Mouse (Mus musculus): ENCODE results near the gene H2al2a.
"Not testable (repeated sequence)": the region's sequence is repeated elsewhere in the genome, so short reads cannot be mapped to it uniquely, and the experiment has no call there.

The H2al2a gene

DNA sequence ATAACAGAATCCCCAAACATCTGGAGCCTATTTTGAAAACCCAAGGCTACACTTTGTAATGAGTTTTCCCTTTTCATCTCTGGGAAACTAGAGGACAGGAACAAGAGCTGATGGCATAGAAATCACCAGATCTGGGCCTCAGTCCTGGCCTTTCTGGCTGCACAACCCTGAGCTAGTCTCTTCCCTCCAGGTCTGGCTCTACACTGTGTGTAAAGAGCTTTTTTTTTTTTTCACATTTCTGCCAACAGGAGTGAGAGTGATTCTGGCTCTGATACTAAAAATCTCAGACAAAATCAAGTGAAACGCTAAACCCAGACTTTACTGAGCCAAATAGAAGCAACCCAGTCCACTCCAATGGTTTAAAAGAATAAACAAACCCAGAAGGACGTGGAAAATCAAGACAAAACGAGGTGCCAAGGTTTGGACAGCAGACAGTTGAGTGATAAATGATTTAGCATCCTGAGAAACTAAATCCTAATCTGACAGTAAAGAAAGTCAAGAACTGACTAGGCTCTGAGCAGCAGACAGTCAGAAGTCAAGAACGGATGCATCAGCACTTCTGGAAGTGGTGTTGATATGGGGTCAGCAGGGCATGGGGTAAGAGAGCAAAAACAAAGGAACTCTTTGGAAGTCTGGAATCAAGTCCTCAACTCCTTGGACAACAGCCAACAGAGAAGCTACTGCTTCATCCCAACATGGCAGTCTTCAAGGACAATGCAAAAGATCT, 21.0 kb downstream of the H2al2a start:
- no peak for DNase-seq (ENCODE audit: low read depth, low spot score)

- DNase-seq (ENCODE audit: low read depth, low spot score) = no peak
These were observed 22.8 kb downstream of the H2al2a start for GRCm38 (mm10) chr2:17973868-17974440.

DNA sequence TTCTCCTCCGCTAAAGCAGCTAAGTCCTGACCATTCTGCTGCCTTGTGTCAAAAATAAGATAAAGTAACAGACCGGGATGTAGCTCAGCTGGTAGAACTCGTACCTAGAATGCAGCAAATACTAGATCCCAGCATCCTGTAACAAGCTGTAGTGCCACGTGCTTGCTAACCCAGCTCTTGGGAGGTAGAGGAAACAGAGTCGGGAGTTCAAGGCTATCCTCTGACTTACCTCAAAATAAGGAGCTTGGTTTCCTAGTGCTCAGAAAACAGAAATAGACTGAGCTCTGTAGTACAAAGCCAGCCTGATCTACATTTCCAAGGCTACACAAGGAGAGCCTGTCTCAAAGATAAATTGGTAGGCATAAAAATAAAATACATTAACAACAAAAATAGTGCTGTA, 23.5 kb downstream of the H2al2a start:
- no peak for DNase-seq (ENCODE audit: low read depth, low spot score)

GRCm38 (mm10) chr2:17972843-17973242, 23.9 kb downstream of the H2al2a start:
- no peak for DNase-seq (ENCODE audit: low read depth, low spot score)

DNA sequence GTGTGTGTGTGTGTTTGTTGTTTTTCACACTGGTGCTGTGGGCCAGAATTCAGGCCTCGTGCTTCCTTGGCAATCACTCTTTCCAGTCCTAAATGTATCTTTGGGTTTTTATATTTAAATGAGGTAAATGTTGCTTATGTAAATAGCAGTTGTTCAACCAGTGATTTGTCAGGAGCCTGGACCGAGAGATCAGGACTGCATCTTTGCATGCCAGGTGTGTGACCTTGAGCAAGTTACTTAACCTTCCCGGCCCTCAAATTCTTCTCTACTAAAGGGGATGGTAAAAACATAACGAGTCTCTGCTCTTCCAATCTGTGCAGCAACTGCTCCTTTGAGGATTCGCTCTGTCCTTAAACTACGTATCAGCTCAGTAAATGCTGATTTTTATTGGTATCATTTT, 25.4 kb downstream of the H2al2a start:
- DNase-seq (ENCODE audit: low read depth, low spot score) = no peak

DNA sequence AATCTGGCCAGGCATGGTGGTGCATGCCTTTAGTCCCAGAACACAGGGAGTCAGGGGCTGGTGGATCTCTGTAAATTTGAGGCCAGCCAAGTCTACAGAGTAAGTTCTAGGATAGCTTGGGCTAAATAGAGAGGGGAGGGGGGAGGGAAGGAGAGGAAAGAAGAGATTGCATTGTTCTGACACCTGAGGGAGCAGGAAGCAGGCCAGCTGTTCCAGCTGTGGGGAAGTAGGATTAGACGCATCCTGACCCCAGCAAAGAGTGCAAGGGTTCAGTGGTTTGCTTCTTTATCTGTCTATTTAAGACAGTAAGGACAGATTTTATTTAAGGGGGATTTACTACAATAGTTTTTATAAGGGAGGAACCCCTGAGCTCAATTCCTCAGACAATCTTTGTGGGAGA, 26.1 kb downstream of the H2al2a start:
- DNase-seq (ENCODE audit: low read depth, low spot score) = no peak

GRCm38 (mm10) chr2:17970187-17970586, 26.6 kb downstream of the H2al2a start:
- no peak for DNase-seq (ENCODE audit: low read depth, low spot score)

DNA sequence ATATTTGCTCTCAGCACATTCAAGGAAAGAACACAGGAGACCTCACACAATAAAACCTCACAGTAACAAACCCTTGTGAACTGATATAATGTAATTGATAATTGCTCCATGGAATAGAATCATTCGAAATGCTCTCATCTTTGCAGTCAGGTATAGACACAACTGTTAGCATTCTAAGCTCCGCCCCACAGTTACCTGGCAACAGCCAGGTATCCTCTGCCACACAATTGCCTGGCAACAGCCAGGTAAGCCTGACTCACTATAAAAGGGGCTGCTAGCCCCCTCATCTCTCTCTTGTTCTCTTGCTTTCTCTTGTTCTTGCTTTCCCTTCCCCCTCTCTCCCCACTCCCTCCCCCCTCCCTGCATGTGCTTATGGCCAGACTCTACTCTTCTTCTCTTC, 28.2 kb downstream of the H2al2a start:
- no peak for DNase-seq (ENCODE audit: low read depth, low spot score)

DNA sequence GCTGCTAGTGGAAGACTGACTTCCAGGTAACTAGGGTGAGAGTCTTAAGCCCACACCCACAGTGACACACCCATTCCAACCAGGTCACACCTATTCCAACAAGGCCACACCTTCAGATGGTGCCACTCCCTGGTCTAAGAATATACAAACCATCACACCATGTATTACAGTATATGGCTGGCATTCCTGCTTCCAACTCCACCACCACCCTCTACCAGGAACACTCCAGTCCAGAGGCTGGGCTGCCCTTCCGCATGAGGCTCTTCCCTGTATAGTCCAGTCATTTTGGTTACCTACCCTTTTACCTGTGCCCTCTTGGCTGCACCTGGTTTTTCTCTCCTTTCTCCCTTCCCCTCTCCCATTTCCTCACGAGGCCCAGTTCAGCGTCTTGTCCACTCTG, 28.7 kb downstream of the H2al2a start:
- not testable (repeated sequence) for DNase-seq (ENCODE audit: low read depth, low spot score)

GRCm38 (mm10) chr2:17959501-17959900, 37.3 kb downstream of the H2al2a start:
- no peak for DNase-seq (ENCODE audit: low read depth, low spot score)

DNA sequence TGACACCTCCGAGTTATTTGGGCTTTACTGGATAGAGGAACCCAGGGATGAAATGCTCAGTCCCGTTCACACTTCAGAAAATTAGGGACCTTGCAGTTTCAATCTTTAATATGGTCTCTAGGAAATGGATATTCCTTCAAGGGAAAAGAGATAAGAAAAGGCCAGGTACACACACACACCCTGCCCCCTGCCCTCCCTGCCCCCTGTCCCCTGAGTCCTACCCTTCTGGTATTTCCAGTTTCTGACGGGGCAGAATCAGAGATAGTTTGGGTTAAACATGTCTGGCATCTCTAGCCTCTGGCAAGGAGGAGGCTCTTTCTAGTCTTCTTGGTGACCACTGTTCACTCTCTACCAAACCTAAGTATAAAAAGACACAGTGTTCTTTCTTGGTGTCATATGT, 49.9 kb downstream of the H2al2a start:
- no peak for DNase-seq (ENCODE audit: low read depth, low spot score)
